8 mouse cellular contexts compared by ENCODE assay signal in genomic region chr14:61971100-61972088, GRCm38 (mm10).
DNase-seq lines count a peak whose midpoint lies in the region; ATAC-seq and TF ChIP-seq lines count a peak whose summit lies in the region.

No protein-coding gene starts in this region.

- WGBS in macrophage (ENCODE audit: missing documents): 3% methylated on average over 14 of the region's 14 CpGs
- 72% methylated on average over 14 of the region's 14 CpGs for WGBS in stomach, postnatal 0 days

- TF ChIP-seq POLR2A in bone marrow macrophage, adult 2 months (IDR thresholded peaks at IDR 0.05; ENCODE audit: borderline replicate concordance, low read depth, low read length): no peak

- no peak overlapping the region for H3K9ac ChIP-seq in stomach, postnatal 0 days (ENCODE audit: low read length)

- H3K27ac ChIP-seq in bone marrow macrophage, adult 2 months (ENCODE audit: insufficient read depth, low read depth, low read length): peak overlapping the region; percentile 99
- peak overlapping the region; percentile 96 for H3K27ac ChIP-seq in macrophage
- no peak overlapping the region for H3K27ac ChIP-seq in stomach, postnatal 0 days (replicated peaks)

- ATAC-seq in stomach, postnatal 0 days (ENCODE audit: low FRiP score, low TSS enrichment): no peak

- no peak for TF ChIP-seq EP300 in stomach, postnatal 0 days (optimal IDR thresholded peaks at IDR 0.05)

- peak; percentile 10 for DNase-seq in adrenal gland, adult 2 months
- DNase-seq in adrenal gland, postnatal 25 days: no peak
- DNase-seq in kidney, postnatal 25 days: peak; percentile 17 to 61
- peak; percentile 31 to 48 for DNase-seq in thymus, postnatal 10 days (ENCODE audit: low spot score in 2 of 2)
- no peak for DNase-seq in stomach, postnatal 0 days (ENCODE audit: low spot score)
- DNase-seq in layer of hippocampus, postnatal 36 days: no peak

- no peaks in the 10 kb centered on the region for H3K9me3 ChIP-seq in stomach, postnatal 0 days (ENCODE audit: control insufficient read depth, low read length)

- H3K4me2 ChIP-seq in stomach, postnatal 0 days (replicated peaks; ENCODE audit: low read depth): no peak overlapping the region

- peak overlapping the region; percentile 65 for H3K4me3 ChIP-seq in bone marrow macrophage, adult 2 months (ENCODE audit: insufficient read depth, low read length)
- H3K4me3 ChIP-seq in macrophage (ENCODE audit: inconsistent target): peak overlapping the region; percentile 36
- no peak overlapping the region for H3K4me3 ChIP-seq in stomach, postnatal 0 days (ENCODE audit: low read depth, low read length)

- TF ChIP-seq CTCF in bone marrow macrophage, adult 2 months (IDR thresholded peaks at IDR 0.05; ENCODE audit: low read depth, low read length): no peak
- no peak for TF ChIP-seq CTCF in stomach, postnatal 0 days (IDR thresholded peaks at IDR 0.05; ENCODE audit: low read depth)

- H3K79me2 ChIP-seq in macrophage (ENCODE audit: inconsistent target): no peaks in the 10 kb centered on the region

- no peaks in the 10 kb centered on the region for H3K27me3 ChIP-seq in stomach, postnatal 0 days (ENCODE audit: control insufficient read depth, insufficient read depth, low read length)

- no peaks in the 10 kb centered on the region for H3K36me3 ChIP-seq in macrophage (ENCODE audit: inconsistent target)
- no peaks in the 10 kb centered on the region for H3K36me3 ChIP-seq in stomach, postnatal 0 days (ENCODE audit: control insufficient read depth, insufficient read depth, low read length)

- H3K4me1 ChIP-seq in bone marrow macrophage, adult 2 months (ENCODE audit: control insufficient read depth, insufficient read depth, low read length): peaks cover 12% of the 10 kb centered on the region
- H3K4me1 ChIP-seq in stomach, postnatal 0 days (replicated peaks; ENCODE audit: control insufficient read depth, insufficient read depth): no peaks in the 10 kb centered on the region

Comparison
In these comparisons a context has a peak if more than half of its experiments do, and no peak if none do; other contexts are left out.
1. DNase-seq: peak in adrenal gland, adult 2 months (single experiment), kidney, postnatal 25 days (2 of 2) and thymus, postnatal 10 days (2 of 2); none in adrenal gland, postnatal 25 days (single experiment), stomach, postnatal 0 days (single experiment) and layer of hippocampus, postnatal 36 days (0 of 2).